8 mouse cellular contexts compared by ENCODE assay signal in genomic region chr12:69241405-69241770, GRCm38 (mm10). TPM values are rescaled to one million over a fixed set of nuclear protein-coding genes. Genes with fewer than 3 reads are reported as not detected.
DNase-seq lines count a peak whose midpoint lies in the region; ATAC-seq and TF ChIP-seq lines count a peak whose summit lies in the region.

No protein-coding gene starts in this region.

- H3K27me3 ChIP-seq in heart, embryonic 10.5 days (ENCODE audit: insufficient read depth, poor library complexity, severe bottlenecking) = no peaks in the 10 kb centered on the region
- no peaks in the 10 kb centered on the region for H3K27me3 ChIP-seq in ES-Bruce4 (ENCODE audit: control insufficient read depth, insufficient read depth, low read length, poor library complexity, severe bottlenecking)
- no peaks in the 10 kb centered on the region for H3K27me3 ChIP-seq in heart, postnatal 0 days (ENCODE audit: control insufficient read depth, insufficient read depth, low read length)
- no peaks in the 10 kb centered on the region for H3K27me3 ChIP-seq in midbrain, embryonic 10.5 days (ENCODE audit: low read depth, poor library complexity, severe bottlenecking)

- WGBS in heart, embryonic 10.5 days = 0% methylated on average over 3 of the region's 3 CpGs
- 2% methylated on average over 3 of the region's 3 CpGs for WGBS in heart, postnatal 0 days
- 0% methylated on average over 3 of the region's 3 CpGs for WGBS in midbrain, embryonic 10.5 days

- no peaks in the 10 kb centered on the region for H3K9me3 ChIP-seq in heart, embryonic 10.5 days
- no peaks in the 10 kb centered on the region for H3K9me3 ChIP-seq in ES-Bruce4 (replicated peaks; ENCODE audit: control insufficient read depth, insufficient read depth, low read length, poor library complexity, severe bottlenecking)
- H3K9me3 ChIP-seq in heart, postnatal 0 days (replicated peaks; ENCODE audit: control insufficient read depth, low read length) = no peaks in the 10 kb centered on the region
- no peaks in the 10 kb centered on the region for H3K9me3 ChIP-seq in midbrain, embryonic 10.5 days (replicated peaks)

- no peak for TF ChIP-seq POLR2A in ES-Bruce4 (IDR thresholded peaks at IDR 0.05; ENCODE audit: insufficient read depth, low read length)

- 0 out of 2 replicates have a peak, but pooled peaks cover 7% of the 10 kb centered on the region for H3K4me1 ChIP-seq in heart, embryonic 10.5 days
- H3K4me1 ChIP-seq in ES-Bruce4 (ENCODE audit: control insufficient read depth, insufficient read depth, low read length) = no peaks in the 10 kb centered on the region
- H3K4me1 ChIP-seq in heart, postnatal 0 days (ENCODE audit: control insufficient read depth, insufficient read depth) = 0 out of 2 replicates have a peak, but pooled peaks cover 7% of the 10 kb centered on the region
- H3K4me1 ChIP-seq in midbrain, embryonic 10.5 days = peaks cover 12% of the 10 kb centered on the region

- 0 out of 2 replicates have a peak, but pooled peaks have one; percentile 3 for ATAC-seq in heart, postnatal 0 days (ENCODE audit: insufficient read depth, low read depth)

- H3K4me3 ChIP-seq in heart, embryonic 10.5 days = peak overlapping the region; percentile 89
- peak overlapping the region; percentile 87; the same call in 1 of the 2 replicates for H3K4me3 ChIP-seq in ES-Bruce4 (ENCODE audit: low read depth, low read length)
- peak overlapping the region; percentile 71 for H3K4me3 ChIP-seq in heart, postnatal 0 days (ENCODE audit: low read depth, low read length)
- peak overlapping the region; percentile 67 for H3K4me3 ChIP-seq in midbrain, embryonic 10.5 days

- peak overlapping the region; percentile 97 for H3K27ac ChIP-seq in heart, embryonic 10.5 days
- H3K27ac ChIP-seq in ES-Bruce4 (ENCODE audit: insufficient read depth, low read length) = no peak overlapping the region
- peak overlapping the region; percentile 83 for H3K27ac ChIP-seq in heart, postnatal 0 days (ENCODE audit: low read depth)
- H3K27ac ChIP-seq in midbrain, embryonic 10.5 days (replicated peaks) = peak overlapping the region; percentile 89

- H3K4me2 ChIP-seq in heart, postnatal 0 days (ENCODE audit: low read depth, low read length) = peak overlapping the region; percentile 77

- no peak for DNase-seq in heart, embryonic 10.5 days (ENCODE audit: low spot score)
- no peak for DNase-seq in heart, adult 8-10 months (ENCODE audit: low spot score)
- no peak for DNase-seq in heart, postnatal 0 days (ENCODE audit: low spot score)
- no peak for DNase-seq in midbrain, embryonic 10.5 days (ENCODE audit: low spot score)
- DNase-seq in layer of hippocampus, adult 18-20 months (ENCODE audit: low spot score in 2 of 2) = no peak
- DNase-seq in ovary, adult 18-20 months (ENCODE audit: low spot score) = no peak
- no peak for DNase-seq in gastrocnemius, adult 18-20 months (ENCODE audit: low spot score)

- no peak for TF ChIP-seq EP300 in ES-Bruce4 (IDR thresholded peaks at IDR 0.05; ENCODE audit: insufficient read depth, low read depth, low read length)
- TF ChIP-seq EP300 in heart, postnatal 0 days (IDR thresholded peaks at IDR 0.05; ENCODE audit: low read depth) = no peak

- no peaks in the 10 kb centered on the region for H3K36me3 ChIP-seq in heart, embryonic 10.5 days
- no peaks in the 10 kb centered on the region for H3K36me3 ChIP-seq in ES-Bruce4 (ENCODE audit: control insufficient read depth, insufficient read depth, low read length, poor library complexity, severe bottlenecking)
- H3K36me3 ChIP-seq in heart, postnatal 0 days (replicated peaks; ENCODE audit: control insufficient read depth, insufficient read depth, low read length) = no peaks in the 10 kb centered on the region
- H3K36me3 ChIP-seq in midbrain, embryonic 10.5 days = no peaks in the 10 kb centered on the region

- peak overlapping the region; percentile 72 for H3K9ac ChIP-seq in ES-Bruce4 (ENCODE audit: low read depth, poor library complexity, severe bottlenecking)
- peak overlapping the region; percentile 88 for H3K9ac ChIP-seq in heart, postnatal 0 days (replicated peaks; ENCODE audit: low read depth, low read length)

- no peak for TF ChIP-seq CTCF in ES-Bruce4 (IDR thresholded peaks at IDR 0.05; ENCODE audit: low read depth, low read length)
- no peak for TF ChIP-seq CTCF in heart, postnatal 0 days (IDR thresholded peaks at IDR 0.05; ENCODE audit: low read depth)

RNA-seq across cellular contexts. Expression of gene Klhdc1, which starts 0.4 kb away (rescaled TPM):
- polyA plus RNA-seq in heart, embryonic 10.5 days (2016; fragmentation: Nextera tagmentation; extraction: Ambion mirVana) = 3.5 and 7.3 TPM in 2 replicates
- 10 to 100 TPM; 43.3 to 53.9 (median 48.2) TPM for total RNA-seq in heart, adult 8-10 months (2022)
- 2.0 and 3.3 TPM in 2 replicates for polyA plus RNA-seq in ES-Bruce4 (2011; ENCODE audit: insufficient read depth, insufficient read length, low read depth, missing spikeins)
- 4.0 and 9.7 TPM in 2 replicates for total RNA-seq in heart, postnatal 0 days (2014; rRNA removed; ENCODE audit: low replicate concordance)
- polyA plus RNA-seq in heart, postnatal 0 days (2015; fragmentation: Nextera tagmentation; extraction: Ambion mirVana) = 19.1 and 24.9 TPM in 2 replicates
- 2.5 and 3.1 TPM in 2 replicates for polyA plus RNA-seq in midbrain, embryonic 10.5 days (2016; fragmentation: Nextera tagmentation; extraction: Ambion mirVana)
- 10 to 100 TPM; 18.8 to 19.4 TPM for total RNA-seq in layer of hippocampus, adult 18-20 months (2021)
- total RNA-seq in gastrocnemius, adult 18-20 months (2021) = 10 to 100 TPM; 22.7 to 26.2 TPM

RNA-seq across cellular contexts. Expression of gene Pole2, which starts 13.4 kb away (rescaled TPM):
- polyA plus RNA-seq in heart, embryonic 10.5 days (2016; fragmentation: Nextera tagmentation; extraction: Ambion mirVana) = 20.9 and 28.7 TPM in 2 replicates
- under 1 TPM; 0.17 to 0.65 (median 0.35) TPM for total RNA-seq in heart, adult 8-10 months (2022)
- polyA plus RNA-seq in ES-Bruce4 (2011; ENCODE audit: insufficient read depth, insufficient read length, low read depth, missing spikeins) = 26.6 and 27.8 TPM in 2 replicates
- 0.88 and 2.2 TPM in 2 replicates for total RNA-seq in heart, postnatal 0 days (2014; rRNA removed; ENCODE audit: low replicate concordance)
- 5.0 and 5.2 TPM in 2 replicates for polyA plus RNA-seq in heart, postnatal 0 days (2015; fragmentation: Nextera tagmentation; extraction: Ambion mirVana)
- polyA plus RNA-seq in midbrain, embryonic 10.5 days (2016; fragmentation: Nextera tagmentation; extraction: Ambion mirVana) = 28.8 and 34.5 TPM in 2 replicates
- total RNA-seq in layer of hippocampus, adult 18-20 months (2021) = under 1 TPM; 0.20 to 0.28 TPM
- total RNA-seq in gastrocnemius, adult 18-20 months (2021) = under 1 TPM; 0.18 to 0.19 TPM

RNA-seq across cellular contexts. Expression of gene Gm49384, which starts 37.3 kb away (rescaled TPM):
- 24.3 and 29.5 TPM in 2 replicates for polyA plus RNA-seq in heart, embryonic 10.5 days (2016; fragmentation: Nextera tagmentation; extraction: Ambion mirVana)
- 1 to 10 TPM; 2.3 to 4.1 (median 3.3) TPM for total RNA-seq in heart, adult 8-10 months (2022)
- polyA plus RNA-seq in ES-Bruce4 (2011; ENCODE audit: insufficient read depth, insufficient read length, low read depth, missing spikeins) = 27.7 and 32.7 TPM in 2 replicates
- total RNA-seq in heart, postnatal 0 days (2014; rRNA removed; ENCODE audit: low replicate concordance) = 0.46 and 7.1 TPM in 2 replicates
- polyA plus RNA-seq in heart, postnatal 0 days (2015; fragmentation: Nextera tagmentation; extraction: Ambion mirVana) = 5.5 and 6.1 TPM in 2 replicates
- polyA plus RNA-seq in midbrain, embryonic 10.5 days (2016; fragmentation: Nextera tagmentation; extraction: Ambion mirVana) = 43.8 and 51.4 TPM in 2 replicates
- total RNA-seq in layer of hippocampus, adult 18-20 months (2021) = 1 to 10 TPM; 3.4 to 4.6 TPM
- 1 to 10 TPM; 1.9 to 2.0 TPM for total RNA-seq in gastrocnemius, adult 18-20 months (2021)

RNA-seq across cellular contexts. Expression of gene Dnaaf2, which starts 43.2 kb away (rescaled TPM):
- 9.3 and 13.0 TPM in 2 replicates for polyA plus RNA-seq in heart, embryonic 10.5 days (2016; fragmentation: Nextera tagmentation; extraction: Ambion mirVana)
- under 1 TPM; 0.57 to 0.73 (median 0.65) TPM for total RNA-seq in heart, adult 8-10 months (2022)
- polyA plus RNA-seq in ES-Bruce4 (2011; ENCODE audit: insufficient read depth, insufficient read length, low read depth, missing spikeins) = 3.7 and 4.6 TPM in 2 replicates
- total RNA-seq in heart, postnatal 0 days (2014; rRNA removed; ENCODE audit: low replicate concordance) = 1.8 and 3.7 TPM in 2 replicates
- polyA plus RNA-seq in heart, postnatal 0 days (2015; fragmentation: Nextera tagmentation; extraction: Ambion mirVana) = 3.8 and 4.8 TPM in 2 replicates
- polyA plus RNA-seq in midbrain, embryonic 10.5 days (2016; fragmentation: Nextera tagmentation; extraction: Ambion mirVana) = 17.0 TPM in 2 replicates
- total RNA-seq in layer of hippocampus, adult 18-20 months (2021) = 1 to 10 TPM; 1.5 to 1.8 TPM
- total RNA-seq in gastrocnemius, adult 18-20 months (2021) = under 1 TPM; 0.59 to 0.73 TPM

RNA-seq across cellular contexts. Expression of gene Gm49383, which starts 44.5 kb away (rescaled TPM):
- polyA plus RNA-seq in heart, embryonic 10.5 days (2016; fragmentation: Nextera tagmentation; extraction: Ambion mirVana) = 27.3 and 35.2 TPM in 2 replicates
- total RNA-seq in heart, adult 8-10 months (2022) = 1 to 10 TPM; 2.6 to 4.0 (median 3.3) TPM
- 15.1 and 15.4 TPM in 2 replicates for polyA plus RNA-seq in ES-Bruce4 (2011; ENCODE audit: insufficient read depth, insufficient read length, low read depth, missing spikeins)
- 6.3 and 13.1 TPM in 2 replicates for total RNA-seq in heart, postnatal 0 days (2014; rRNA removed; ENCODE audit: low replicate concordance)
- polyA plus RNA-seq in heart, postnatal 0 days (2015; fragmentation: Nextera tagmentation; extraction: Ambion mirVana) = 7.9 and 8.6 TPM in 2 replicates
- 49.8 and 57.0 TPM in 2 replicates for polyA plus RNA-seq in midbrain, embryonic 10.5 days (2016; fragmentation: Nextera tagmentation; extraction: Ambion mirVana)
- 1 to 10 TPM; 5.0 to 5.4 TPM for total RNA-seq in layer of hippocampus, adult 18-20 months (2021)
- 1 to 10 TPM; 1.7 to 3.4 TPM for total RNA-seq in gastrocnemius, adult 18-20 months (2021)
